Mouse (Mus musculus) cerebellum, adult 18-20 months (tissue): ENCODE measurements around the gene B3galt1.

Experiments
- DNase-seq, 2 experiments: peaks; one replicate each; pipeline ENCODE4 v3.0.0; 2021

B3galt1 gene

DNA sequence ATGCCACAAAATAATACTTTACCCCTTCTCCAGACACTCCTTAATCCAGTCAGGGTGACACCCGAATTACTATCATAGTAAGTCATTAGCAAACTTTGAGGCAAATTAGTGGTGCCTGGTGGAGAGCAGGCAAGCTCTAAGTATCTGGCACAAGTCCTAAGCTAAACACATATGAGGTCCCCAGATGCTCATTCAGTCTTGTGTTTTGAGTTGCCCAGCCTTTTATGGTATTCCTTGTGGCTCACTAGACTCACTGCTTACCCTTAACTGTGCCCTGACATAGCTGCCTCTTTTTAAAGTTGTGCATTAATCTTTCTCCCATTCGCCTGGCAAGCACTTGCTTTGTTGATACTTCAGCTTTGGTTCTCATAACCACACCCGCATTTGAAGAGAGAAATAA, 382.7 kb downstream of the B3galt1 start:
- no peak for DNase-seq

DNA sequence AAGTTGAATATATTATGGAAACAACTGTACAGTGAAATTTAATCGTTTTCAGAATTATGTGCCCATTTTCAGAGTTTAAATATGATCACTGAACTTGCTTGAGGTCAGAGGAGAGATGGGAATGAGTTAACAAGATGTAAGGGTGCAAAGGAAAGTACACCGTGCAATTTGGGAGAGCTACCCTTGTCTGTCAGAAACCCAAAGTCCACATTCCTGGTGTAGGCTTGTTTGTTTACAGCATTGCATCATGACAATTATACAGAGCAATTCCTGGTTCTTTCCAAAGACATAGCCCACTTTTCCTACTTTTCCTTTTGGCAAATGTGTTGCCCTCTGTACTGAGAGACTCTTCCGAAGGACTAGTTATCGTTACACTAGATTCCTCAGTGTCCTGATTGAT, 390.5 kb downstream of the B3galt1 start:
- DNase-seq, result no peak

DNA sequence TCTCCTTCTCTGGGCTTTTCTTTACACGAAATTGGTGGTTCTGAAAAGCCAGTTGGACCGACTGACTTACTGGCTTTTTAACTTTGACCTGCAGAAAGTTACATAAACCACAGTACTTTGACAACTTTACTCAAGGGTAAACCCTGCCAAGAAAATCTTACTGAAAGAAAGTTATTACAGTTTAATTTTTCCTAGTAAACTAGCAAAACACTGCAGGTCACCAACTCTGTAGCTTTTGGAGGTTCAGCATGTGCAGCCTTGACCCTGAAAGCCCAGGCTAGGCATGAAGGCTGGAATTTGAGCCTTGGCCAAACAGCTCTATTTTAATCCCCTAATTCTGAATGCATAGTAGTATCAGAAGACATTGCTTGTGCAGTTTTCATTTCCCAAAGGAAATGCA, 391.9 kb downstream of the B3galt1 start:
- DNase-seq, result no peak

DNA sequence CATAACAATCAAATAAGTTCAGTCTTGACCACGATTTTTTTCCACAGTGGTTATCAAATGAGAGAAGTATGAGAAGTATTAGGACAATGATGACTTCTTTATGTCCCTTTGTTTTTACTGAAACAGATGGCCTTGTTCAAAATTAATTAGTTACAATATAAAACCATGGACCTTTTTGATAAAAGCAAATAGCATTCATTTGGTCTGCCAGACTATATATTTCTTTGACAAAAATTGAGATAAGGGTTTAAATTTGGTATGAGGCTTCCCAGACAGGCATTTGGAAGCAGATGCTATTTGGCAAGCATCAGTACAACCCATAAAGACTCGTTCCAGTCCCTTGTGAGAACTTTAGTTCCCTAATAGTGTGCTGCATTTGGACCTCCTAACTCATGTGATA, 395.0 kb downstream of the B3galt1 start:
- no peak for DNase-seq

DNA sequence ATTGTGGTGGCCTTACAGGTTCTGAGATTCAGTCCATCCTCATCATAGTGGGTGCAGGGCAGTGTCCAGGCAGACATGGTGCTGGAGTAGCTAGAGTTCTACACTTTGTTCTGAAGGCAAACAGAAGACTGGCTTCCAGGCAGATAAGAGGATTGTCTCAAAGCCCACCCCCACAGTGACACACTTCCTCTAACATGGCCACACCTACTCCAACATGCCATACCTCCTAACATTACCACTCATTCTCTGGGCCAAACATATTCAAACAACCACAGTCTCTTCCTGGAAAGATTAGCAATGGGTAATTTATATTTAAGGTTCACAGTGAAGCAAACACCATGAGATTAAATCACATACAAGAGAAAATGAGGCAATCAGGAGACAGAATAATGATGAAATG, 403.1 kb downstream of the B3galt1 start:
- no peak for DNase-seq

DNA sequence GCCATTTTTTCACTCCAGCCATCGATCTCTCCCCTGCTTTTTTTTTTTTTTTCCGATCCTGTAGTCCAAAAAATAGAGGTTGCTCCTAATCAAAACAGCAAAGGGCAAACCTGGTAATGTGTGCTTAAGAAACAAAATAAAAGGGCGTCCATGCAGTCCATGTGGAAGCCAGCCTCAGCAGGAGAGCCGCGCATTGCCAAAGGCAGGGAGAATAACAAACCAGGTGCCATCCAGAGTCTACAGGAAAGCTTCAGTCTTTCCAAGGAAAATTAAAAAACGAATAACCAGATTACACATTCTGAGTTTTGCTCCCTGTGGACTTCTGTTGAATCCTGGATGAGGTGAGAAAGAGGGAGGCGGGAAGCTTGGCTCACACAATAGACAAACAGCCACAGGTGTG, 405.4 kb downstream of the B3galt1 start:
- peak; percentile 37 to 46 for DNase-seq

DNA sequence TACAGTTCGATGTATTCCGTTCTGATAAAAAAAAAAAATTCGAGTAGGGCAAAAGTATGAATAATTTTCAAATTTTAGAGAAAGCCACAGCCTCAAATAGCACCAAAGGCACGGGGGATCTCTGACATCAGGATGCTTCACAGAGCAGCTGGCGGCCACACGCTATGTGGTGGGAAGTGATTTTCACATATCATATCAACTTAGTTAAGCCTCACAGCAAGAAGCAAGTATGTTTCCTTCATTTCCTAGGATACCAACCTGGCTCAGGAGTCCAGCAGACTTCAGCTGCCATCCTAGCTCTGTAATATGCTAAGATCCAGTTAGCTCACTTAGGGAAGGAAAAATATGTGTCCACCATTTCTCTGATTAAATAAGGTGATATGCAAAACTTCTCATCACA, 405.9 kb downstream of the B3galt1 start:
- no peak for DNase-seq

DNA sequence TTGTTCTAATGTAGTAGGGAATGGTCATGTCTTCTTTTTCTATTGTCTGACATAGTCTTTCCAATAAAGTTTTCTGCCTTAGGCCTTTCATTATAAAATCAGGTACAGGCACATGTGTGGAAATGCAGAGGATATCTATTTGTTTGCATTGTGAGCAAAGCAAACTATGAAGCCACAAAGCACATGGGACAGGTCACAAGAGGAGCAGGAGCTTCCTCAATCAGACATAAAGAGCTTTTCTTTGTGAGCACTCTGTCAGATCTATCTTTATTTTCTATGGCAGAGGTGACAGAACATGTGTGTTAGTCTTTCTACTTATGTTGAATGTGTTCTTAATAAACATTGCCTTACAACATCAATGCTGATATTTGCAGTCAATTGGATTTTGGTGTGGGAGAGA, 410.1 kb downstream of the B3galt1 start:
- no peak for DNase-seq

DNA sequence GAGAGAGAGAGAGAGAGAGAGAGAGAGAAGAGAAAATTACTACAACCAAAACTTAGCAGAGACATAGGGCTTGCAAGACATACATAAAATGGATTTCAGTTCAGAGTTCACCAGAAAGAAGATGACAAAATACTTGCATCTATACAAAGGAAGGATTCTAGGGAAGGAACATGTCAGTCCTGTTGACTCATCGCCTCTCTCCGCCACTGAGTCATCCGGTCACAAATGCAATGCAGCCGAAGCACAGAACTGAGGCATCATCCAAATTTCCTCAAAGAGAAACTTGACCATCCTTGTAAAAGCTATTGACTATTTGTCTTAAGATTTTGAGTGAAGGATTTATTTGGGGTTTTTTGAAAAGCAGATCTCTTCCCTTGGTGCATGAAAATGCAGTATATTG, 410.8 kb downstream of the B3galt1 start:
- no peak for DNase-seq

DNA sequence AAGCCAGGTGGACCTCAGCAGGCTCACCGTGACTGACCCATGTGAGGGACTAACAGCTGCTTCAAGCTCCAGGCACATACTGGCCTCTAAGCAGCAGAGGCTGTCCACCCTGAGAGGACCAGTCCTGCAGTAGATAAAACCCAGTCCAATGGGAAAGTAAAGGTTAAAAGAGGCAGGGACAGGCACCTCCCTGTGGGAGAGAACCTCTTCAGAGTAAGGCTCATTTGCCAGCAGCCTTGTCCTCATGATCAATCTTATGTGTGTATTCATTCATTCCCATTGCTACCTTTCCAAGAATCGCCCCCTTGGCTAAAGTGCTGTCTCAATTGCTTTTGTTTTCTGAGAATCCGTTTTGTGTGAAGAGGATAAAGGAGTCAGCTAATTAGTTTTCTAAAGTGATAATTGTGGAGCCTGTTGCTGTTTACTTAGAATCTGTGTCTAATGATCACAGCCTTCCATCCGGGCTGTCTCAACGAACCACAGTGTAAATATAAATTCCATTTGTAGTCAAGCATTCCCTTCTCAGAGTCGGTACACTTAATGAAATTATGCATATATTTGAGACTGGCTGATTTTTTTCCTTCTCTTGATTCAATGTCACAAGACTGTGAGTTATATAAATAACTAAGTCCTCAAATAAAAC, 412.1 kb downstream of the B3galt1 start:
- no peak for DNase-seq

DNA sequence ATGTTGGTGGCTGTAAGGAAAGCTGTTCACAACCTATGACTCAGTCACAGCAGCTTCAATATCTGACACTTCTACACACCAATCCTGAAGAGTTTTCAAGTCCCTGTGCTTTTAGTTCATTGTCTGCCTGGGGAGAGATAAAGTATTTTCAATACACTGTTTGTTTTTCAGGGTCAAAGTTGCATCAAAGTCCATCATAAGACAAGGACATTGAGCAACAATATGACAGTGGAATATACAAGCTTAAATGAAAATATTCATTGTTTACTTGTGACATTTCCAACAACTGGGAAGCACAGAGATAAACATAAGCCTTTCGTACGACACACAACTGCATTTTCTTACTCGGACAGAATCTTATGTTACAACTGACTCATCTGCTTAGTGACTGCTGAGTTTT, 417.9 kb downstream of the B3galt1 start:
- no peak for DNase-seq

DNA sequence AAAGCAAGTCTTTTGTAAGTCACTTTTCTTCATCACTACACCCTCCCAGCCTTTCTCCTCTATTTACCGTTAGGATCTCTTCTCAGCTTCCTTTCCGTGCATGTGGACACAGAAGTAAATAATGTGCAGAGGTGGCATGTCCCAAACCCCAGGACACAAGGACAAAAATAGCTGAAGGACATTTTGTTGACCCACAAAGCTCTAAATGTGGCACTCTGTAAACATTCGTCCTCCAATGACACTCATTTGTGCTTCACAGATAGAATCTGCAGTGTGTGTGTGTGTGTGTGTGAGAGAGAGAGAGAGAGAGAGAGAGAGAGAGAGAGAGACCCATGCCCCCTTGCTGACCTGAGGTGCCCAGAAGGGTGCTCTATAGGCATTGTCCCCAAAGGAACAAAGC, 419.5 kb downstream of the B3galt1 start:
- DNase-seq, result no peak

DNA sequence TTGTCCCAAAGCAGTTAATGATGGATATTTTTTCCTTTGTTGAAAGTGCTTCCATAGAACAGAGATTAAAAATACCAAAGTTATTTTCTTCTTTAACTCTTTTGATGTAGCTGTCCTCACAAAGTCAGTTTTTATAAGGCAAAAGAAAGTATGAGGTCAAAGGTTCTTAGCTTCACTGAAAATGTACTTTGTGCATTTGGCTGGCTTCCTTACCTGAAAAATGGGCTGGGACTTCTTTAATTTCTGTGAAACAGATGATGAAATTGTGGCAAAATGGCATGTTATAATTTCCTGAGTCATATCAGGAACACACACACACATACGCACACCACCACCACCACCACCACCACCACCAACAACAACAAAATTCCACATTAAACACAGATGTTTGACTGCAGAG, 427.8 kb downstream of the B3galt1 start:
- no peak for DNase-seq

DNA sequence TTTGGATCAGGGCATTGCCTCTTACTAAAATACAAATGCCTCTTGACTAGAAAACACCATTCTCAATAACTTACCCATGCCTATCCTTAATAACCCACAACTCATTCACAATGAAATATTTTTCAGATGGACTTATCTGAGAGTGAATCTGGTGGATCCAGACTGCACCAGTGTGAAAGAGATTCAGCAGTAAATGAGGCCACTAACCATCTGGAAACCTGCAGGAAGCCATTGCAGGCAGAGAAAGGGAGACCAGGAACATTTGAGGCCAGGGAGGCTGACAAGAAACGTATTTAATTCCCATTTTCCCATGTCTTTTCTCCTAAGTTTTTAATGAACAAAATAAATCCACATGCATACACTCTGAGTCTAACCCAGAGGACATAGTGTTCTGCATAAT, 437.4 kb downstream of the B3galt1 start:
- peak; percentile 13 to 34 for DNase-seq

DNA sequence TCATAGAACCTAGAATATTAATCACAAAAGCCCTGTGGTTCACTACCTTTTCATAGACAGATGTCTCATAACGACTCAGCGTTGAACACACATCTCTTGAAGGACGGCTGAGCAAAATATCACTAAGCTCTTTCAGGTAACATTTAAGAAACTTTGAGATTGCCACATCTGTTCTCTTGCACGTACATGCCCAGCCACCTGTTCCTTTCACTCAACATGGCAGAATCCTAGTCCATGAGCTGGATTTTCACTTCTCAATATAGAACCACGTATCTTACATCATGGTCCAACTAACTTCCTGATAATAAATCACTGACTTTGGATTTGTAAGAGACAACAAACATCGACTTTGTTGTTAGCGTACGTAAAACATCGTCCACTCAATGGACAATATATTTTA, 439.5 kb downstream of the B3galt1 start:
- DNase-seq, result no peak

DNA sequence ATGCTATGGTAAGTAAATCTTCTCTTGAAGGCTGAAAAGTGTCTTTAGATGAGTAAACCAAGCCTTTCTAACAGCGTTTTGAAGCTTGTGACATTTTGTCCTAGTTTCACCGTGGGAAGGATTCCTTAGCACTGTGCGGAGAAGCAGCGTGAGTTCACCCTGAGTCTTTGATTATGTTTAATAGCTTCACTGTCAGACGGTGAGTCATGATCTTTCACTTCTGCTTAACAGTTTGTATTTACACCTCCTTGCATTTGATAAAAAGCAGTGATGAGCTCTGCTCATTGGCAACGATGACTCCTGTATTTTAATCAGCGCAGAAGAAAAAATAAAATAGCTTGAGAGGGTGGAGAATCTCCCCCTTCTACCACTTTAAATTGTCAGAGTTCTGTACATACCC, 440.0 kb downstream of the B3galt1 start:
- DNase-seq, result no peak

DNA sequence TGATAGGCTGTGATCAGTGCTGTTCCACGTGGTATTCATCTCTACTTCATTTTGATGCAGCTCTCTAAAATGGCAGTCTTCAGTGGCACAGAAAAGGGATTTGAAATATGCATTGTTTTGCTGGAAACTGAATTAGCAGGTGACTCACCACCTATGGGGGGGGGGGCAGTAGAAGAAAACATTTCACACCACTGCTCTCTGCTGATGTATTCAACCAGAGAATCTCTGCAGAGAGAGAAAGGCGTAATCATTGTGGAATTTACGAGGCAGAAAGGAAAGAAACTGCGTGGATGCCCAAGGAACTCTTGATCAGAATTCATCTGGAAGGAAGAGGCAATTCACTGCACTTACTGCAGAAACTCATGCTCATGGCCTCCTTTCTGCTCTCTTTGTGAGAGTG, 445.7 kb downstream of the B3galt1 start:
- no peak for DNase-seq

DNA sequence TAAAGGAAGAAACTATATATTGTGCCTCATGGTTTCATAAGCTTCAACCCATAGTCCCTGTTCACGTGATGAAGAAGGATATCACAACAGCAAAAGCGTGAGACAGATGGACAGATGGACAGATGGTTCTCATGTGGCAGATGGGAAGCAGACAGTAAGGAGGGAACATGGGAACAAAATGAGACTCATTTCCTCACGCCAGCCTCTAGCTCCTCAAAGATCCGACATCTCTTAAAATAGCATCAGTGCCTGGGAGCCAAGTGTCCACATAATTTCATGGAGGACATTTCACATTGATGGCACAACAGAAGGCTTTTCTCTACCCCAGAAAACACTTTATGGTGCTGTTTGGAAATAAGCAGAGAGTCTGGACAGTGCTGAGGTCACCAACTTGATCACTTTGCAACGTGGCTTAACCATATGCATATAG, 454.6 kb downstream of the B3galt1 start:
- peak; percentile 45 to 48 for DNase-seq

DNA sequence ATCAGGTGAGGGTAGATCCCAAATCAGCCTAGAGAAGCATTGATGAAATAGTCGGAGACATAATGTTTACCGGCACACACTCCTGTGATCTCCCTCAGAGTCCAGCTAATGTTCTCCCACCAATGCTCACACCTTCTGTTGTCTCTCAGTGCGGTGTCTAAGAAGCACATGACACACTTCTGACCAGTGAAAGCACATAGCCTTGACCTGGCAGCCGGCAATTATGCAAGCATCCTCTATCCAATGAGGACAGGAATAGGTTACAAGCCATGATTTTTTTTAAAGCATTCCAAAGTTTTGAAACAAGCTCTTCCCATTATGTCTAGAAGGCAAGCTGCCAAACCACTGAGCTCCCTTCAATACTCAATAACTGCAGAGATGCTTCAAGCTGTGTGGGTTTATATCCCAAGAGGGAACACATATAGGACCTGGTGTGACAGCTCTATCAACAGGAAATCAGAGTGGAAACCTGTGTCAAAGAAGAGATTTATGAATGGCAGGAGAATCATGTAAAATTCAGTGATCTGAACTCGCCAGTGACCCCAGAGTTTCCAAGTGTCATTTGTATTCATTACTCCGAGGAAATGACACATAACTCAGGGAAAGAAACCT, 456.0 kb downstream of the B3galt1 start:
- DNase-seq, result no peak

DNA sequence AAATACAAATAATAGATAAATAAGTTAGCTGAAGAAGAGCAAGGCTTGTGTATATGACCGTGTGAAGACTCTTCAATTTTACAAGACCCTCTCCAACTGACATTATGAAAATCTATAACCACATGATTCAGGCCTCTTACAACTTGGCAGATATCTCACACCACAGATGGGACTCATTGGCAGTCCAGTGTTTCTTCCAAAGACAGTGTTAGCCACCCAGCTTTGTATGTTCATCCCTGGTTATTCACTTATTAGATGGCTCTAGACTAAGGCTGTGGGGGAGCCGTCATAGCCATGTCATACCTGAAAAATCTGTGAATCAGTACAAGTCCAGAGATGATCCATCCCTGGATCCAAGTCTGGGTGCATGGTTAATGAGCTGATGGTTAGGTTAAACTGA, 463.1 kb downstream of the B3galt1 start:
- DNase-seq, result no peak

DNA sequence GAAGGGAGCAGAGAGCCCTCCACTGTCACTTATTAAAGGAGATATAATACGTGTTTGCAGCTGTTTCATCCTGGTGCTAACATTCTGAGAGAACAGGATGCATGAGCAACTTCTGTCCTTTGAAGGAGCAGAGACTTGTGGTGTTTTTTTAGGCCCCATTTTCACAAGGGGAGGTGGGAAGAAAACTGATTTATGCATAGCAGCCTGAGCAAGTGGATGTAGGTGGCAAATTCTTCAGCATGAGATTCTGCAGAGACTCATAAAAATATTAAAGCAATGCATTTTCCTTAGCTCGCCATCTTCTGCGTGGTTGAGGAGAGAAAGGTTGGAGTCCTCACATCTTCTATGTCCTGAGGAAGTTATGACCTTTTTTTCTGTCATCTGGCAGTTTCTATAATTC, 469.0 kb downstream of the B3galt1 start:
- DNase-seq, result no peak

DNA sequence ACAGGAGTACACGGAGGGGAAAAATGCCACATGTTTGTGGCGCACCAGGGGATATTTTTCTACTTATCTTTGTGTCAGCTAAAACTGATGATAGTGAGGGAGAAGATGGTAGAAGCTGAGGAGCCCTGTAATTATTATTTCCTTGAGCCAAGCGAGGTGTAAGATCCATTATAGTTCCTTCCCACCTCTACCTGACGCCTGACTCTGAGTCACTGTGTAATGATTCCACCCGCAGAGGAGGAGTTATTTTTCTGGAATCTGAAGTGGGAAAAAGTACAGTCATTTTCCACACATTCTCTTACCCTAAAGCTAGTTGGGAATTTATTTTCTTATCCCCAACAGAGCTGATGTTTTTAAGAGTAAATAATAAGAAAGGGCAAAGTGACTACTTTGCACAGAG, 475.1 kb downstream of the B3galt1 start:
- DNase-seq, result no peak

DNA sequence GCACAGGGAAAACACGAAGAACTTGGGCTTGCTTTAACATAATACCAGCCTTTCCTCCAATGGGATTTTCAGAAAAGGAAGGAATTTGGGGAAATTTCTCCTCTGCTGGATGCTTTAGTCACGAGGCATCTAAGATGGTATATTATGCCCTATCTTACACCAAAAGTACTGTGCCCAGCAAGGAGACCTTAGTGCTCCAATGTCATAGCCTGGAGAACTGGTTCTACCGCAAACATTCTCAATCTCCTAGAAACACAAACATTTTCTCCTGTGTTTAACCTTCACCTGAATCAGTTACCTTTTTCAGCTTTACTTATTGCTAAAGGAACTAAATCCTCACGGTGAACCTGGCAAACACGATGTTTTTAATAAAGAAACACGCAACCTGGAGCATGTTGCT, 486.8 kb downstream of the B3galt1 start:
- no peak for DNase-seq

DNA sequence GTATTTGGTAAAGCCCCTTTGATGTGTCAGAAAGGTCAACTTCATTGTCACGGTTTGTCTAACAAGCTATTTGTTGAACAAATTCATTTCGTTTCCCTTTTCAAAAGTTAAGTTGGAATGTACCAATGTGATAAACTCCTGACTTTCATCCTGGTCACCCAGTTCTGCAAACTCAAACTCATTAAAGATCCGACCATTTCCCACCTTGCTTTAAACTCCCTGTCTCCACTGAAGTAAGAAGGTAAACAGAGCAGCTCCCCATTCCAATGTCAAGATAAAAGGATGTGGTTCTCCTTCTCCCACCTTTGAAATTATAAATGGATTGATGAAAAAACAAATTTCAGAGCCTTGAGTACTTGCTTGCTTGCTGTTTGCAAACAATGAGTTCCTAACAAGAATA, 487.6 kb downstream of the B3galt1 start:
- no peak for DNase-seq

DNA sequence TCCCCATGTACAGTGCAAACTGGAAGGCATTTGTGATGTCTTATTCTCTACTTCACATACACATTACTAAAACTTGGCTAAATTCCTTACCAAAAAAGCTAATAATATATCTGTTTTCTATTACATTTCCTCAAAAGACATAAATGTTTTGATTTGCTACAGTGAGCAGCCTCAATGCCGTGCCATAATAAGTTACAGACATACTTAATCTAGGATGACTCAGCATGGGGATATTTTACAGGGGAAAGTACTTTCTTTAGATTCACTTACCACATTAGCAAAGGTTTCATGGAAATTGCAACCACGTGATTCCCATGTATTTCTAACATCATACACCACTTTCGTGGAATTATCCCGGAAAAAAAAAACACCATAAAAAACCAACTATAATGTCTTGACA, 495.7 kb downstream of the B3galt1 start:
- no peak for DNase-seq
